Mouse (Mus musculus) hindbrain, embryonic 13.5 days (tissue): ENCODE data around the gene Stard10. TPM values are rescaled to one million over a fixed set of nuclear protein-coding genes. Genes with fewer than 3 reads are reported as not detected.
A peak's percentile ranks its signal among the peaks of the same experiment; 100 is the strongest.

Experiments
- ATAC-seq: fragments of 200-750 bp; cut with Nextera tagmentation; 2 replicates; pipeline ENCODE4 v1.8.0; 2017; ENCODE audit warnings: moderate TSS enrichment; ENCODE audit not compliant: low FRiP score
- H3K27ac ChIP-seq: fragments of 300-500 bp; sonication (generic); 2 replicates; pipeline ENCODE4 v1.5.1; 2015; ENCODE audit warnings: inconsistent platforms, mild to moderate bottlenecking, moderate library complexity
- H3K27me3 ChIP-seq: fragments of 300-500 bp; sonication (generic); 2 replicates; pipeline ENCODE4 v1.6.1; 2015; ENCODE audit warnings: mild to moderate bottlenecking, inconsistent platforms
- H3K36me3 ChIP-seq: fragments of 300-500 bp; sonication (generic); 2 replicates; pipeline ENCODE4 v1.6.1; 2015; ENCODE audit warnings: mild to moderate bottlenecking, inconsistent platforms
- H3K4me1 ChIP-seq: fragments of 300-500 bp; sonication (generic); replicated peaks from 2 replicates; pipeline ENCODE4 v1.6.1; 2015; ENCODE audit warnings: inconsistent platforms
- H3K4me2 ChIP-seq: fragments of 300-500 bp; sonication (generic); 2 replicates; pipeline ENCODE4 v1.6.1; 2015; ENCODE audit warnings: inconsistent platforms, mild to moderate bottlenecking, moderate library complexity
- H3K4me3 ChIP-seq: fragments of 300-500 bp; sonication (generic); 2 replicates; pipeline ENCODE4 v1.5.1; 2015; ENCODE audit warnings: mild to moderate bottlenecking, inconsistent platforms
- H3K9ac ChIP-seq: fragments of 300-500 bp; sonication (generic); 2 replicates; pipeline ENCODE4 v1.6.1; 2015; ENCODE audit warnings: mild to moderate bottlenecking, inconsistent platforms
- H3K9me3 ChIP-seq: fragments of 300-500 bp; sonication (generic); 2 replicates; pipeline ENCODE4 v1.6.1; 2016; ENCODE audit warnings: inconsistent platforms
- WGBS: fragments of 180-500 bp; shearing (Covaris S2); methylation state at CpG from one replicate; pipeline ENCODE4 v1.1.7; 2015; 5-methylcytosine and 5-hydroxymethylcytosine counted together
- polyA plus RNA-seq: library from polyadenylated mRNA; unstranded; fragments of >200 nt; fragmentation: Nextera tagmentation; extraction: Ambion mirVana; gene quantifications from 2 replicates; pipeline ENCODE4 v1.2.1, GENCODE M21; 2015

The Stard10 gene
- polyA plus RNA-seq, 1 experiment from 2014 or later = 10.0 TPM

- peak; percentile 52 for ATAC-seq
- H3K36me3 ChIP-seq = no peaks in the 10 kb centered on the region
- 40% methylated on average over 5 of the region's 5 CpGs for WGBS
These were observed 6.9 kb upstream of the Stard10 start for GRCm38 (mm10) chr7:101309985-101310326.

GRCm38 (mm10) chr7:101310327-101311028 is 6.4 kb upstream of the Stard10 start:
- Histone ChIP-seq H3K36me3 (no peaks in the 10 kb centered on the region), H3K27me3 (0 out of 2 replicates have a peak, but pooled peaks cover 4% of the 10 kb centered on the region), H3K4me3 (peak overlapping the region; percentile 64), H3K4me2 (peak overlapping the region; percentile 57), H3K4me1 (0 out of 2 replicates have a peak, but pooled peaks cover 2% of the 10 kb centered on the region), H3K9me3 (no peaks in the 10 kb centered on the region), H3K9ac (peak overlapping the region; percentile 76), H3K27ac (peak overlapping the region; percentile 91)
- peak; percentile 95 for ATAC-seq
- WGBS = 1% methylated on average over 43 of the region's 43 CpGs

More at GRCm38 (mm10) chr7:101309985-101310326, 6.9 kb upstream of the Stard10 start:
- Histone ChIP-seq H3K27me3 (0 out of 2 replicates have a peak, but pooled peaks cover 4% of the 10 kb centered on the region), H3K9ac (peak overlapping the region; percentile 76; the same call in 1 of the 2 replicates), H3K27ac (peak overlapping the region; percentile 91), H3K4me2 (peak overlapping the region; percentile 57), H3K4me1 (0 out of 2 replicates have a peak, but pooled peaks cover 2% of the 10 kb centered on the region), H3K4me3 (peak overlapping the region; percentile 64), H3K9me3 (no peaks in the 10 kb centered on the region)

GRCm38 (mm10) chr7:101311061-101311460 is 5.8 kb upstream of the Stard10 start:
- Histone ChIP-seq H3K4me3 (peak overlapping the region; percentile 64), H3K36me3 (no peaks in the 10 kb centered on the region), H3K4me1 (0 out of 2 replicates have a peak, but pooled peaks cover 2% of the 10 kb centered on the region), H3K27ac (peak overlapping the region; percentile 67), H3K9ac (no peak overlapping the region), H3K4me2 (peak overlapping the region; percentile 41), H3K27me3 (0 out of 2 replicates have a peak, but pooled peaks cover 4% of the 10 kb centered on the region), H3K9me3 (no peaks in the 10 kb centered on the region)
- WGBS = 36% methylated on average over 2 of the region's 2 CpGs
- ATAC-seq = no peak

GRCm38 (mm10) chr7:101313033-101313432 is 3.9 kb upstream of the Stard10 start:
- Histone ChIP-seq H3K4me2 (no peak overlapping the region), H3K27ac (no peak overlapping the region), H3K4me1 (0 out of 2 replicates have a peak, but pooled peaks cover 2% of the 10 kb centered on the region), H3K36me3 (no peaks in the 10 kb centered on the region), H3K27me3 (peaks cover 7% of the 10 kb centered on the region; the same call in 1 of the 2 replicates), H3K9me3 (no peaks in the 10 kb centered on the region), H3K9ac (no peak overlapping the region), H3K4me3 (no peak overlapping the region)
- ATAC-seq = no peak
- WGBS = 82% methylated on average over 3 of the region's 3 CpGs

GRCm38 (mm10) chr7:101314396-101314795 is 2.5 kb upstream of the Stard10 start:
- Histone ChIP-seq H3K27me3 (peaks cover 18% of the 10 kb centered on the region), H3K4me2 (no peak overlapping the region), H3K4me1 (0 out of 2 replicates have a peak, but pooled peaks cover 2% of the 10 kb centered on the region), H3K9ac (no peak overlapping the region), H3K36me3 (no peaks in the 10 kb centered on the region), H3K4me3 (no peak overlapping the region), H3K9me3 (no peaks in the 10 kb centered on the region), H3K27ac (no peak overlapping the region)
- 76% methylated on average over 5 of the region's 5 CpGs for WGBS
- ATAC-seq = no peak

GRCm38 (mm10) chr7:101315699-101316098 is 1.2 kb upstream of the Stard10 start:
- no peaks in the 10 kb centered on the region for H3K9me3 ChIP-seq
- H3K4me1 ChIP-seq = peaks cover 6% of the 10 kb centered on the region
- H3K36me3 ChIP-seq = no peaks in the 10 kb centered on the region
- H3K27me3 ChIP-seq = peaks cover 30% of the 10 kb centered on the region
- H3K4me2 ChIP-seq = no peak overlapping the region
- H3K27ac ChIP-seq = no peak overlapping the region
- H3K4me3 ChIP-seq = no peak overlapping the region
- no peak for ATAC-seq
- H3K9ac ChIP-seq = no peak overlapping the region

GRCm38 (mm10) chr7:101316591-101317001 is 290 bp upstream of the Stard10 start:
- Histone ChIP-seq H3K4me3 (no peak overlapping the region), H3K36me3 (no peaks in the 10 kb centered on the region), H3K4me2 (no peak overlapping the region), H3K9me3 (no peaks in the 10 kb centered on the region), H3K4me1 (peaks cover 11% of the 10 kb centered on the region), H3K27me3 (peaks cover 33% of the 10 kb centered on the region), H3K27ac (no peak overlapping the region), H3K9ac (no peak overlapping the region)
- no peak for ATAC-seq
- WGBS = 74% methylated on average over 6 of the region's 6 CpGs

GRCm38 (mm10) chr7:101318848-101319247 is 2.0 kb downstream of the Stard10 start:
- no peaks in the 10 kb centered on the region for H3K36me3 ChIP-seq
- H3K4me2 ChIP-seq = no peak overlapping the region
- peaks cover 45% of the 10 kb centered on the region for H3K27me3 ChIP-seq
- no peak for ATAC-seq
- H3K4me3 ChIP-seq = no peak overlapping the region
- H3K27ac ChIP-seq = no peak overlapping the region
- H3K4me1 ChIP-seq = peaks cover 26% of the 10 kb centered on the region
- no peaks in the 10 kb centered on the region for H3K9me3 ChIP-seq
- H3K9ac ChIP-seq = no peak overlapping the region
- WGBS = 72% methylated on average over 4 of the region's 4 CpGs

- H3K4me1 ChIP-seq = peaks cover 26% of the 10 kb centered on the region
- peaks cover 45% of the 10 kb centered on the region for H3K27me3 ChIP-seq
- H3K36me3 ChIP-seq = no peaks in the 10 kb centered on the region
- H3K9ac ChIP-seq = no peak overlapping the region
- H3K4me2 ChIP-seq = no peak overlapping the region
- H3K9me3 ChIP-seq = no peaks in the 10 kb centered on the region
- H3K27ac ChIP-seq = no peak overlapping the region
- no peak overlapping the region for H3K4me3 ChIP-seq
- WGBS = 89% methylated on average over 1 of the region's 1 CpGs
- ATAC-seq = no peak
These were observed 2.9 kb downstream of the Stard10 start for GRCm38 (mm10) chr7:101319796-101320195.

GRCm38 (mm10) chr7:101320399-101321217 is 3.7 kb downstream of the Stard10 start:
- Histone ChIP-seq H3K4me1 (peaks cover 26% of the 10 kb centered on the region), H3K4me2 (peak overlapping the region; percentile 98), H3K36me3 (no peaks in the 10 kb centered on the region), H3K27ac (no peak overlapping the region), H3K27me3 (peaks cover 45% of the 10 kb centered on the region), H3K9me3 (no peaks in the 10 kb centered on the region), H3K4me3 (peak overlapping the region; percentile 71), H3K9ac (peak overlapping the region; percentile 84)
- 9% methylated on average over 21 of the region's 37 CpGs for WGBS
- peak; percentile 78 for ATAC-seq

GRCm38 (mm10) chr7:101321218-101321827 is 4.4 kb downstream of the Stard10 start:
- H3K27me3 ChIP-seq = peaks cover 45% of the 10 kb centered on the region
- H3K9ac ChIP-seq = peak overlapping the region; percentile 84
- H3K4me2 ChIP-seq = peak overlapping the region; percentile 98
- peaks cover 26% of the 10 kb centered on the region for H3K4me1 ChIP-seq
- under 1% methylated on average over 39 of the region's 61 CpGs for WGBS
- H3K36me3 ChIP-seq = no peaks in the 10 kb centered on the region
- H3K4me3 ChIP-seq = peak overlapping the region; percentile 71
- H3K9me3 ChIP-seq = no peaks in the 10 kb centered on the region
- H3K27ac ChIP-seq = no peak overlapping the region
- peak; percentile 61 for ATAC-seq

GRCm38 (mm10) chr7:101323141-101323594 is 6.3 kb downstream of the Stard10 start:
- Histone ChIP-seq H3K27ac (no peak overlapping the region), H3K9me3 (no peaks in the 10 kb centered on the region), H3K36me3 (no peaks in the 10 kb centered on the region), H3K4me3 (no peak overlapping the region), H3K4me2 (no peak overlapping the region), H3K9ac (0 out of 2 replicates have a peak overlapping the region, but pooled peaks have one; percentile 25), H3K4me1 (peaks cover 26% of the 10 kb centered on the region), H3K27me3 (peaks cover 41% of the 10 kb centered on the region)
- ATAC-seq = no peak
- WGBS = 63% methylated on average over 4 of the region's 4 CpGs
